Mouse (Mus musculus) erythroblast, embryonic 14.5 days (primary cell): Measurements from ENCODE around the gene Anapc16.

ENCODE experiments used
- GATA1 ChIP-seq: IDR thresholded peaks from 2 replicates; pipeline ENCODE4 v1.6.1; 2012; ENCODE audit warnings: low read length, inconsistent platforms, mixed read lengths
- TAL1 ChIP-seq: IDR thresholded peaks from 3 replicates; pipeline ENCODE4 v1.6.1; 2012; ENCODE audit warnings: low read length, inconsistent platforms, mixed read lengths

DNA sequence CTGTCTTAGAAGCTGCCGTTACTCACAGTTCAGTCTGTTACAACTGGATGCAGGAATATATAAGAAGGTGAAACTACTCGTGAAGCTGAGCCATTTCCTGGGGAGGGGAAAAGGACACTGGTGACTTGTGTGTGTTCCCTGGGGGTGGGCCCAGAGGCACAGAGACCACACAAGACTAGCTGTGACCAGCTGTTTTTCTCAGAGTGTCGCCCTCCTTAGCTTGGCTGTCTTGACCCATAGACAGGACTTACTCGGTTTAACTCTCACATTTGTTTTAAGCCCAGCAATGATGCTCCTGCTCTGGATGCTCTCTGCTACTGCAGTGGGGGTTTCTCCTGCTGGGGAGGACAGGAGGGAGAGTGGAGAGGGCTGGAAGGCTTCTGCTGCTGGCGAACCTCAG is 30.1 kb upstream of the Anapc16 start:
- TF ChIP-seq TAL1 (no peak), GATA1 (no peak)
